Comparison of ENCODE assay signal across 10 mouse cellular contexts in the genomic region with DNA sequence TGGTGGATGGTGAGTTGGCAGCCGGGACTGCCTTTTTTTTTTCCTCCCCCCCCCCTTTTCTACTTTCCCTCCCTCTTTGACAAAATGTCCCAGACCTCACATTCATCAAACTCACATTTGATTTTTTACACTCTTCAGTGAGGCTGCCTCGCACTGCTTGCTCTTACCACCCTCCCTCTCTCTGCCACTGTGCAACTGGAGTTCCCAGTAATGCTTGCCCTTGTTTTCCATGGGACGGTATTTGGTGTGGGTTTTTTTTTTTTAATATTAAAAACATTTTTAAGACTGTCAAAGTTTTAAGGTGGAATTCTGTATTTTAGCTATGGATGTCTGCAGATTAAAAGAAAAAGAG.
A peak's percentile ranks its signal among the peaks of the same experiment; 100 is the strongest.
DNase-seq lines count a peak whose midpoint lies in the region; ATAC-seq and TF ChIP-seq lines count a peak whose summit lies in the region.
"Had no signal": no experiment of that assay in that cellular context is flagged by ENCODE, and none has a peak within 500 bp of the region (broad histone marks: within the 10 kb centered on the region; RNA-seq: fewer than 3 reads in every experiment).

No protein-coding gene starts in this region.

- H3K4me2 ChIP-seq in embryonic facial prominence, embryonic 12.5 days (replicated peaks): peak overlapping the region; percentile 45
- H3K4me2 ChIP-seq in limb, embryonic 14.5 days (replicated peaks; ENCODE audit: low read depth, low read length, severe bottlenecking): peak overlapping the region; percentile 21

- no peaks in the 10 kb centered on the region for H3K27me3 ChIP-seq in embryonic facial prominence, embryonic 10.5 days (replicated peaks; ENCODE audit: low read depth, poor library complexity, severe bottlenecking)
- no peaks in the 10 kb centered on the region for H3K27me3 ChIP-seq in embryonic facial prominence, embryonic 12.5 days
- no peaks in the 10 kb centered on the region for H3K27me3 ChIP-seq in hindbrain, embryonic 10.5 days (ENCODE audit: insufficient read depth, poor library complexity, severe bottlenecking)
- peaks cover 19% of the 10 kb centered on the region for H3K27me3 ChIP-seq in limb, embryonic 14.5 days (ENCODE audit: control insufficient read depth, insufficient read depth, low read length)

- peaks cover 87% of the 10 kb centered on the region for H3K4me1 ChIP-seq in embryonic facial prominence, embryonic 10.5 days
- H3K4me1 ChIP-seq in embryonic facial prominence, embryonic 12.5 days: peaks cover 38% of the 10 kb centered on the region
- H3K4me1 ChIP-seq in hindbrain, embryonic 10.5 days (replicated peaks): peaks cover 66% of the 10 kb centered on the region
- H3K4me1 ChIP-seq in limb, embryonic 14.5 days (ENCODE audit: control insufficient read depth, insufficient read depth, low read length): peaks cover 27% of the 10 kb centered on the region

- H3K9ac ChIP-seq in embryonic facial prominence, embryonic 12.5 days: peak overlapping the region; percentile 46; the same call in 1 of the 2 replicates
- no peak overlapping the region for H3K9ac ChIP-seq in limb, embryonic 14.5 days (ENCODE audit: low read depth, low read length, severe bottlenecking)

- TF ChIP-seq POLR2A in limb, embryonic 14.5 days (IDR thresholded peaks at IDR 0.05; ENCODE audit: borderline replicate concordance, extremely low read depth, insufficient read depth, insufficient read length): no peak

- no peak for DNase-seq in embryonic facial prominence, embryonic 10.5 days (ENCODE audit: low spot score)
- no peak for DNase-seq in hindbrain, embryonic 10.5 days (ENCODE audit: low spot score)
- DNase-seq in limb, embryonic 14.5 days (ENCODE audit: low spot score): no peak
- DNase-seq in spleen, postnatal 10 days (ENCODE audit: low spot score in 2 of 2): no peak
- no peak for DNase-seq in cerebellum, adult 11 months
- DNase-seq in urinary bladder, adult 18-20 months (ENCODE audit: low spot score in 2 of 2): no peak
- DNase-seq: adrenal gland, postnatal 14 days; kidney, postnatal 4 days; lung, adult 18-20 months had no signal

- no peaks in the 10 kb centered on the region for H3K9me3 ChIP-seq in embryonic facial prominence, embryonic 10.5 days
- H3K9me3 ChIP-seq in embryonic facial prominence, embryonic 12.5 days: no peaks in the 10 kb centered on the region
- no peaks in the 10 kb centered on the region for H3K9me3 ChIP-seq in hindbrain, embryonic 10.5 days
- no peaks in the 10 kb centered on the region for H3K9me3 ChIP-seq in limb, embryonic 14.5 days (ENCODE audit: control insufficient read depth, low read length)

- peak overlapping the region; percentile 80 for H3K27ac ChIP-seq in embryonic facial prominence, embryonic 10.5 days (replicated peaks)
- H3K27ac ChIP-seq in embryonic facial prominence, embryonic 12.5 days: peak overlapping the region; percentile 68
- H3K27ac ChIP-seq in hindbrain, embryonic 10.5 days: peak overlapping the region; percentile 85
- no peak overlapping the region for H3K27ac ChIP-seq in limb, embryonic 14.5 days (replicated peaks; ENCODE audit: low read depth, low read length)

- 47% methylated on average over 3 of the region's 3 CpGs for WGBS in embryonic facial prominence, embryonic 10.5 days
- 23% methylated on average over 3 of the region's 3 CpGs for WGBS in embryonic facial prominence, embryonic 12.5 days
- WGBS in hindbrain, embryonic 10.5 days: 59% methylated on average over 3 of the region's 3 CpGs
- WGBS in limb, embryonic 14.5 days: 17% methylated on average over 3 of the region's 3 CpGs

- no peaks in the 10 kb centered on the region for H3K36me3 ChIP-seq in embryonic facial prominence, embryonic 10.5 days (replicated peaks)
- H3K36me3 ChIP-seq in embryonic facial prominence, embryonic 12.5 days: no peaks in the 10 kb centered on the region
- no peaks in the 10 kb centered on the region for H3K36me3 ChIP-seq in hindbrain, embryonic 10.5 days
- H3K36me3 ChIP-seq in limb, embryonic 14.5 days (ENCODE audit: control insufficient read depth, insufficient read depth, low read length): no peaks in the 10 kb centered on the region

- H3K4me3 ChIP-seq in embryonic facial prominence, embryonic 10.5 days: peak overlapping the region; percentile 54
- peak overlapping the region; percentile 29; the same call in 1 of the 2 replicates for H3K4me3 ChIP-seq in embryonic facial prominence, embryonic 12.5 days
- H3K4me3 ChIP-seq in hindbrain, embryonic 10.5 days: peak overlapping the region; percentile 44
- H3K4me3 ChIP-seq in limb, embryonic 14.5 days (replicated peaks; ENCODE audit: low read length): peak overlapping the region; percentile 8; the same call in 1 of the 2 replicates

- ATAC-seq in embryonic facial prominence, embryonic 12.5 days (ENCODE audit: insufficient number of reproducible peaks, insufficient read depth, low FRiP score, low TSS enrichment): no peak
- no peak for ATAC-seq in limb, embryonic 14.5 days (ENCODE audit: low FRiP score, low read depth)
